Mouse (Mus musculus): Measurements from ENCODE around the gene Draxin. TPM values are rescaled to one million over a fixed set of nuclear protein-coding genes. Genes with fewer than 3 reads are reported as not detected.

The Draxin gene
- total and polyA plus RNA-seq, 3 experiments, result 0.08 to 0.17 TPM; not detected in 1

DNA sequence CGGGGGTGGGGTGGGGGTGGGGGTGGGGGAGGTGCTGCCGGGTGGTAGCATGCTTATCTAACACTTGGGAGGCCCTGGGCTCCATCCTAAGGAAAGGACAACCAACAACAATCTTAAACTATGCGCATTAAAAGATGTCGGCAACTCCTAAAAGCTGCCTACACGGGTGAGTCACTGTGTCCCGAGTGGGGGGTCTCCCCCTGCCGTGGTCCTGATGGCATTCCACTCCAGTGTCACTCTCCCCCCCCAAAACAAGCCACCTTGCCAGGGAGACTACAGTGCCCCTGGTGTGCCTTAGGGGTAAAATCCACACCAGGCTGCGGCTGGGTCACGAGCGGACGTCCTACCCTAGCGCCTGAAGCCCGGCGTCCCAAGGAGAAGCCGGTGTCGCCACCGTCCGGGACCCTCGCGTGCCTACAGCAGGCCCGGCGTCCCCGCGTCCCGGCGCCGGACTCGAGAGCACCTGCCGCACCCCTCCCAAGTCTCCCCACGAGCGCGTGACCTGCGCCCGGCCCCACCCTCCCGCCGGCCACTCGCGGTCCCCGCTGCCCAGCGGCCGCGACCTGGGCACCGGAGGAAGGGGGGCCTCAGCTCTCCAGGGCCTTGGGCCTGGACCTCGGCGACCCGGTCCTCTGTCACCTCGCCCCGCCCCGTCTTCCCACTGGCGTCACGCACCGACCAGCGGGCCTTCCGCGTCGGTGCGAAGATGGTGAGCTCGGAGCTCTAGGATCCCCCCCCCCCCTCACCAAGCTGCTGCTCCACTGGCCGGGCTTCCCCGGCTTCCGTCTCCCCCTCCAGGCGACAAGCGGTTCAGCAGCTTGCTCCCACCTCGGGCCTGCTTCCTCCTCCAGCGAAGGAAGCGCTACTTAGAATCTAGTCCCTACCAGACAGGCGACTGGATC is 21.0 kb upstream of the Draxin start, which contains the start of gene Fbxo6:
Fbxo6 (minus strand) TSS at position 874 of the 902 bp plus-strand sequence.
- H3K79me2 ChIP-seq (ENCODE audit: control insufficient read depth, insufficient read depth, low read length, poor library complexity), result no peaks in the 10 kb centered on the region; the same call in 1 of the 2 replicates
- H3K4me3 ChIP-seq (ENCODE audit: control insufficient read depth in 1 of 2, insufficient read depth in 1 of 2, low read depth in 2 of 2, low read length in 2 of 2), result peak within 1 kb of the TSS; percentile 79 to 85
- H3K9ac ChIP-seq (ENCODE audit: control insufficient read depth, low read depth, low read length, poor library complexity, severe bottlenecking), result peak within 1 kb of the TSS; percentile 85
- peak within 1 kb of the TSS; percentile 85 for H3K27ac ChIP-seq (ENCODE audit: control insufficient read depth, low read depth, low read length)
- H3K9me3 ChIP-seq (replicated peaks; ENCODE audit: insufficient read depth, low read length), result no peaks in the 10 kb centered on the region
- H3K27me3 ChIP-seq (ENCODE audit: control insufficient read depth in 1 of 2, insufficient read depth in 2 of 2, low read length in 2 of 2), result no peaks in the 10 kb centered on the region
- peak; percentile 96 for DNase-seq (ENCODE audit: low read depth, low spot score)
- H3K36me3 ChIP-seq (ENCODE audit: control insufficient read depth in 1 of 2, insufficient read depth in 2 of 2, low read length in 2 of 2), result no peaks in the 10 kb centered on the region; a peak in 1 of 4 replicates
- peaks cover 0 to 5% of the 10 kb centered on the region in 2 experiments; a peak in 1 of 4 replicates for H3K4me1 ChIP-seq (ENCODE audit: control insufficient read depth in 1 of 2, insufficient read depth in 2 of 2, low read length in 2 of 2)
- peak; percentile 41 to 47; a peak in 2 of 4 replicates for TF ChIP-seq POLR2A (IDR thresholded peaks at IDR 0.05; ENCODE audit: control insufficient read depth in 1 of 2, insufficient read depth in 1 of 2, low read depth in 1 of 2, low read length in 2 of 2, poor library complexity in 1 of 2)
- TF ChIP-seq CHD2 (IDR thresholded peaks at IDR 0.05; ENCODE audit: low read length), result no peak
- peak; percentile 30 for TF ChIP-seq SIN3A (IDR thresholded peaks at IDR 0.05; ENCODE audit: low read length)
- peak; percentile 33; the same call in 1 of the 2 replicates for TF ChIP-seq ETS1 (IDR thresholded peaks at IDR 0.05; ENCODE audit: low read depth, low read length)
- peak; percentile 65; the same call in 1 of the 2 replicates for TF ChIP-seq ELF1 (IDR thresholded peaks at IDR 0.05; ENCODE audit: low read depth, low read length)
- peak; percentile 29 to 59 (median 55); a peak in 5 of 6 replicates for TF ChIP-seq CTCF (IDR thresholded peaks at IDR 0.05 in 2 of 3, conservative IDR thresholded peaks at IDR 0.05 in 1 of 3; ENCODE audit: control insufficient read depth in 1 of 3, insufficient read depth in 1 of 3, low read depth in 2 of 3, low read length in 3 of 3, poor library complexity in 1 of 3, severe bottlenecking in 1 of 3)
- no peak for TF ChIP-seq MXI1 (IDR thresholded peaks at IDR 0.05; ENCODE audit: low read depth, low read length)
- TF ChIP-seq NELFE (IDR thresholded peaks at IDR 0.05; ENCODE audit: low read depth, low read length), result peak; percentile 41; the same call in 1 of the 2 replicates
- TF ChIP-seq MAFK (IDR thresholded peaks at IDR 0.05; ENCODE audit: borderline replicate concordance, low read depth, low read length), result no peak
- 0 out of 2 replicates have a peak, but pooled peaks have one; percentile 22 for TF ChIP-seq UBTF (IDR thresholded peaks at IDR 0.05; ENCODE audit: borderline replicate concordance, insufficient read depth, low read depth, low read length)
- 0 out of 2 replicates have a peak, but pooled peaks have one; percentile 16 for TF ChIP-seq USF1 (IDR thresholded peaks at IDR 0.05; ENCODE audit: low read depth, low read length)
- TF ChIP-seq MAZ (IDR thresholded peaks at IDR 0.05; ENCODE audit: low read depth, low read length), result peak; percentile 73; the same call in 1 of the 2 replicates
- no peak for TF ChIP-seq NRF1 (IDR thresholded peaks at IDR 0.05; ENCODE audit: insufficient read depth, low read depth, low read length, poor library complexity, severe bottlenecking)
- no peak for TF ChIP-seq MYB (IDR thresholded peaks at IDR 0.05; ENCODE audit: low read depth, low read length)
- peak; percentile 65 for TF ChIP-seq HCFC1 (IDR thresholded peaks at IDR 0.05; ENCODE audit: low read depth, low read length)
- TF ChIP-seq ZMIZ1 (IDR thresholded peaks at IDR 0.05; ENCODE audit: low read depth, low read length), result no peak
- peak; percentile 40 for TF ChIP-seq SMC3 (IDR thresholded peaks at IDR 0.05; ENCODE audit: low read depth, low read length)
- TF ChIP-seq RAD21 (IDR thresholded peaks at IDR 0.05; ENCODE audit: low read depth, low read length), result peak; percentile 21
- TF ChIP-seq CHD1 (IDR thresholded peaks at IDR 0.05; ENCODE audit: low read depth, low read length), result no peak
